Mouse (Mus musculus): ENCODE data around the gene Ccdc6.

Ccdc6 gene

DNA sequence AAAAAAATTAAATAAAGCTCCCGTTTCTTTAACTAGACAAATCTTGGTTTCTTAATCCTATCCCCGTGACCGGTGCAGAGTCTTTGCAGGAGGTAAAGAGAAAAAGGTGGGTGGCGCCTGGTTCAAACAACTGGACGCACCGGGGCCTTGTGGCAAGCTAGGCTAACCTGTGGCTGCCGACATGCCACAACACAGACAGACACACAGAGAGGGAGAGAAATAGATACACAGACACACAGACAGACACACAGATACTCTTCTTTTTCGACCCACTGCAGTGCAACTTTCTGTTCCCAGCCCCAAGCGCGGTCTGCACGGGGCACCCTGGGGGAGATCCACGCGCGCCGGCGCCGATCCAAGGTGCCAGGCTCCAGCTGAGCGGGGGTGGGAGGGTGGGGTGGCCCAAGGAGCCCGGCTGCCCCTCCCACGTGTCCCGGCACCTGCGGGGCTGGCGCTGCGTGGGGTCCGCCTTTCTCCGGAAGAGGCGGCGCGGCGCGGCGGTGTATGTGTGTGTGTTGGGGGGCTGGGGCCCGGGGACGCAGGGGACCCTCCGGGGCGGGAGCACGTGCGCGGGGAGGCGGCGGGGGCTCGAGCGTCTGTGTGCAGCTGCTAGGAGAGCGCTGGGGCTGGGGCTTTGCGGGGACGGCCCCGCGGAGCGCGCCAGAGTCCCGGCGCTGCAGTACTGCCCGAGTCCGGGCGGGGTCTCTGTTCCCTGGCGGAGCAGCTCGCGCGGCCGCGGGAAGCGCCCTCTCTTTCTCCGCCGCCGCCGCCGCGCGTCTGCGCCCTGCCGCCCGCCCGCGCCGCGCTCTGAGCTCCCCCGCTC lies at the start of gene Ccdc6:
Ccdc6 (plus strand) TSS at position 756 of the 823 bp plus-strand sequence.
- in situ Hi-C loops (cut with MboI, MseI): loop anchor here in 1 of 2 experiments (25.0 kb wide), 1 partner anchor 759 kb away; no protein-coding TSS in a partner anchor

GRCm38 (mm10) chr10:70049771-70050170 lies 47.1 kb upstream of the Ccdc6 start:
- in situ Hi-C loops (cut with MboI, MseI): no loop called here

DNA sequence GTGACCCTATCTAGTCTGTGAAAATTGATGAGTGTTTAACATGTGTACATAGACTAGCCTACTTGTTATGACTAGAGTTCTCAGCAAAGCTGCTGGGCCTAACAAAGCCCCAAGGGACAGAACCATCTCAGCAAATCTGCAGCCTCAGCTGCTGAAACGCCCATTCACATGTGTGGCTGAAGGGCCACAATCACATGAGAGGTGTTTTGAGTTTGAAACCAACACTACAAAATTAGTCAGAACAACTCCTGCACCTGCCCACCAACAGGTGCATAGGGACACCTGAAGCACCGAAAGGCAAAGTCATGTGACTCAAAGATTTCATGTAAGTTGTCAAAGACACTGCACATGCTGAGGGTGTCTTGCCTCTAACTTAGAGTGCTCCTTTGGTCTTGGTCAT lies 41.6 kb upstream of the Ccdc6 start:
- in situ Hi-C loops (cut with MboI, MseI): no loop called here

GRCm38 (mm10) chr10:70057064-70057463 lies 39.9 kb upstream of the Ccdc6 start:
- in situ Hi-C loops (cut with MboI, MseI): no loop called here

DNA sequence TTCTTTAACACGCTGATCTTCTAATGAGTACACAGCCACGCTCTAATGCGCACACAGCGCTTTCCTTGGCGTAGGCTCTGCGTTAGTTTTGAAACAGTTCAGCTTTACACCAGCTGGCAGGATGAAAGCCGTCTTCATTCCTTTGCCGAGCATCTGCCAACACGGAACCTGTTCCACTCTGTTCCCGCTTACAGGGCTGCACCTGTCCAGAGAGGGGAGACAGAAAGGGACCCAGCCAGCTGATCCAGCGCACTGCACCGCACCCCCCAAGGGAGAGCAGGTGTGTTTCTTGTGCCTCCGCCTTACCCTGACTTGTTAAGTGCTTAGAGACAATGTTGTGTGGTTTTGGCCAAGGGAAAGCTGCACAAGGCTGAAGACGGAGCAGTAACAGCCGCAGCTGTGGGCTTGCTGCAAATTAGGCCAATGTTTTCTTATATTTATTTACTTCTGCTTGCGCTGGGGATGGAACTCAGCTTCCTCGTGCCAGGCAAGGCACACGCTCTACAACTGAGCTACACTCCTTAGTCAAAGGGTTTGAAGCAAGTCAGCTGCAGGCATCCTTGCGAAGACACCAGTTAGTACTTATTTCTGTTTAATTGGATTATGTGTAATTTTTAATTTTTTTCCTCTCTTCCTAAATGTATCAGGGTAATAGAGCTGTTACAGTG lies 36.8 kb upstream of the Ccdc6 start:
- in situ Hi-C loops (cut with MboI, MseI): no loop called here

DNA sequence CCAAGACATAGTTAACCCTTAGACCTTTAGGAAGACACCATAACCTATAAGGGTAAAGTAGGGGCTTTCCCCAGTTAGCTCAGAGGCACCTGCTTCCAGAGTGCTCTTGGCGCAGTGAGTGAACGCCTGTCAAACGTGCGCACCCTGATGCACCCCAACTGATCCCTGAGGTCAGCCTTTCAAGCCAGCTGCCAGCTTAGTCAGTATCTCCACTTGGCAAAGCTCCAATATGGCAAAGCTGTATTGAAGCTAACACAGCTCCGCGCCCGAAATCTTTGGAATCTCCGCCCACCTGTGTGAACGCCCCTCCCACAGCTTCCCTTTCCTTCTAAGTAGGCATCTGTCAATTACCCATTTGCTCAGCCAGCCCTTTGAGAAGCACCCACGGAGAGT lies 36.2 kb upstream of the Ccdc6 start:
- in situ Hi-C loops (cut with MboI, MseI): no loop called here

DNA sequence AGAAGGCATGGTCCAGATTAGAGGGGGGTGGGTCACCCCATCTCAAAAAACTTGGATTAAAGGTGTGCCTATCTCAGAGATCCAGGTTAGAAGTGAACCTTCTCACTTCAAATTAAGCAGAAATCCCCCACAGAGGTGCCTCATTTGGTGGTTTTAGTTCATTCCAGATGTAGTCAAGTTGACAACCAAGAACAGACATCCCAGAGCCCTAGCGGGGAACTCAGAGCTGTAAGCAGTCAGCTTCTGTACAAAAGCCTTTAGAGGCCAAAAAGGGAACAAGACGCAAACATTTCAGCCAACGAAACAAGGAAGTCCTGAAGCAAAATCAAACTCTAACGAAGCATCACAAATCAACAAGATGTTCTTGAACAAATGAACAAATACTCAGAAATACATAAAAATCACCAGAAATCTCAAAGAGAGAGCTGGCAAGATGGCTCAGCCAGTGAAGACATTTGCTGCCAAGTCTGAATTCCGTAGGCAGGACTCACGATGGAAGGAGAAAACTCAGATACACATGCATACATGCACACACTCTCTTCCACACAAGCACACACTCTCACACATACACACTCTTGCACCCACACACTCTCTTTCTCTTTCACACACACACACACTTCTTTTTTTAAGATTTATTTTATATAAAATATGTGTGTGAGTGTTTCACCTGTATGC lies 32.9 kb upstream of the Ccdc6 start:
- in situ Hi-C loops (cut with MboI, MseI): no loop called here

DNA sequence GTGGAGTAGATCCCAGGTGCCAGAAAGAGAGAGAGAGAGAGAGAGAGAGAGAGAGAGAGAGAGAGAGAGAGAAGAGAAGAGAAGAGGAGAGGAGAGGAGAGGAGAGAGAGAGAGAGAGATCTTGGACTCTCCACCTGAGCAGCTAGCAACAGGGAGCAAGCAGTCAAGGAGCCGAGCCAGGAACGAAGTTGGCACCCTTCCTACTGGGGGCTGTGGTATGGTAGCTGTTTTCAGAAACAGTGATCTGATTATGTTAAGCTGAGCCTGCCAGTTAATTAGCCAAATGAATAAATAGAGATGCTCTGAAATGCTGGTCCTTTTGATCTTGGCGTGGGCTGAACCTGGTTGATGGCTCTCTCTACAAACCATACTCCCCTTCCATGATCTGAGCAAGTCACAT lies 31.7 kb upstream of the Ccdc6 start:
- in situ Hi-C loops (cut with MboI, MseI): no loop called here

GRCm38 (mm10) chr10:70066497-70067168 lies 30.3 kb upstream of the Ccdc6 start:
- in situ Hi-C loops (cut with MboI, MseI): no loop called here

DNA sequence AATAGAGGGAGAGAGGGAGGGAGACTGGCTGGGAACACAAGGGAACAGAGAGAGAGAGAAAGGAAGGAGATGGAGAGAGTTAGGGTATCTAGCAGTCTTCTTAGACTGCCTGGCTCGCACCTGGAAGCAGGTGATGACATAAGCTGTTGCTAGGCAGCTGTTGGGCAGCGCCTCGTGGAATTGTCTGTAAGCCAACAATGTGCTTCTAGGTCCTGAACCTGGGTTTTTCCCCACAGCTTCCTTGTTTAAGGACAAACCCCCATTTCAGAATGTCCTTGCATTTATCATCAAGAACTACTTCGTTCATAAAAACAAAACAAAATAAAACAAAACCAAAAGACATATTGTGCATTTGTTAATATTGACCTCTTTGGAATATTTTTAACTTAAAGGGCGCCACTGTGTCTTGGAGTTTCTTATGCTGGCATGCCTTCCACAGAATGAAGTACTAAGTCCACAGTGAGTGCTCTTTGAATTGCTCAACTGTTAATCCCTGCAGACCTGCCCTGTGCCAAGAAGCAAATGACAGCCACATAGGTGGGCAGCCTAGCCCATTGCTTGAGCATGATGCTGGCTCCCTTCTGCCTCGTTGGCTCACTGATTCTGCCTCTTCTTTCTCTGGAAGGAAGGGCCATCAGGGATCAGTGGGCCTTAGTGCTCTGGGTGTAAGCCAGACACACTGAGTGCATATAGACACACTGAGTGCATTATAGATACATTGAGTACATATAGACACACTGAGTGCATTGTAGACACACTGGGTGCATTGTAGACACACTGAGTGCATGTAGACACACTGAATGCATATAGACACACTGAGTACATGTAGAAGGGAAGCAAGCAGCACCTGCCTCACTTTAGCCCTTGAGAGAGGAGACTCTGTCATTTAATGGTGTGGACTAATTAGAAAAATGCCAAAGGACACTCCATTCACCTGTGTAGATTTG lies 29.5 kb upstream of the Ccdc6 start:
- in situ Hi-C loops (cut with MboI, MseI): no loop called here

DNA sequence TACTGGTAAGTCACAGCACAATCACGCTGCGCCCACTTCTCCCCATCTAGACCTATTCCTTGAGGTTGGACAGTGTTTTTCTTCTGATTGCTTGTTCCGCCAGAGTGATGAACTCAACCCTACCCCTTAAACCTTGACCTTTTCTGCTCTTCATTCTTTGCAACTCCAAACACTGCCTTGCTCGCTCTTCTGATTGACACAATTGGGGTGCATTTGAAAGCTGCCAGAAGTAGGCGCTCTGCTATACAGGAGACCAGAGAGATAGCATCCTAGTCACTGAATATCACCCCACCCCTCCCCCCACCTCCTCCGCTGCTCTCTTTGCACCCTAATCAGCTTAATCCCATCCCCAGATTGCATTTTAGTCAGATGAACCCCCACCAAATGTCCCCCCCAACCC lies 27.6 kb upstream of the Ccdc6 start:
- in situ Hi-C loops (cut with MboI, MseI): no loop called here

DNA sequence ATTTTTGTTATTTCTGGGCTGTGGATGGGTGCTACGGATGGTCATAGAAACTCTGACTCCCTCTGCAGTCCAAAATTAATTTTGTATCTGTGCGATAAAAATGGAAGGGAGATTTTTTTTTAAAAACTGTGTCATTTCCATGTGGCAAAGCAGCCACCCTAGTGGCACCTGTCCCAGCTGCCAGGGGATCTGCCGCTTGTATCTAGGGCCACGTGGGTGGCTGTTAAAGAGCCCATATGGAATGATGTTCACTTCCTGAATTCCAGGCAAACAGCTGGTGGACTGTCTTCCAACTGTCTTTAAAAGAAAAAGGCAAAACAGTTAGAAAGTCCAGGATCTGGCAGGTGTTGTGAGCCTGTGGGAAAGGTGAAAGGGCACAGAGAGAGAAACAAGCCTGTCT lies 25.6 kb upstream of the Ccdc6 start:
- in situ Hi-C loops (cut with MboI, MseI): no loop called here

GRCm38 (mm10) chr10:70077452-70077851 lies 19.5 kb upstream of the Ccdc6 start:
- in situ Hi-C loops (cut with MboI, MseI): loop anchor here in 1 of 2 experiments (25.0 kb wide), 1 partner anchor 740 kb away; no protein-coding TSS in a partner anchor

DNA sequence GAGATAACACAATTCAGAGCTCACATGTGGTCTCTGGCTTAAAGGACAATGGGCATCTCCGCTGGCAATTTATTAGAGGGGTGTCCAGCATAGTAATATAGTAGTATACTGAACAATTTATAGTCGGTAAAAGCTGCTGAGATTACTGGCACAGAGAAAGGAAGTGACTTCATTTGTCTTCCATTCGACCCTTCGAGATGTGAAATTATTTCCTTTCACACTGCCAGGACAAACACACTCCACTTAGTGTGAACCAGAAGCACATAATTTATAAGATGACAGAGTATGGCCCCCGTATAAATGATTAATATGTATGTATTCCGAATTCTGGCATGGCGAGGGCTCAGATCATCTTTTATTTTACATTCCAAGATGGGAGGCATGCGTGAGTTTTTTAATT lies 16.0 kb upstream of the Ccdc6 start:
- in situ Hi-C loops (cut with MboI, MseI): loop anchor here in 1 of 2 experiments (25.0 kb wide), 1 partner anchor 744 kb away; no protein-coding TSS in a partner anchor

DNA sequence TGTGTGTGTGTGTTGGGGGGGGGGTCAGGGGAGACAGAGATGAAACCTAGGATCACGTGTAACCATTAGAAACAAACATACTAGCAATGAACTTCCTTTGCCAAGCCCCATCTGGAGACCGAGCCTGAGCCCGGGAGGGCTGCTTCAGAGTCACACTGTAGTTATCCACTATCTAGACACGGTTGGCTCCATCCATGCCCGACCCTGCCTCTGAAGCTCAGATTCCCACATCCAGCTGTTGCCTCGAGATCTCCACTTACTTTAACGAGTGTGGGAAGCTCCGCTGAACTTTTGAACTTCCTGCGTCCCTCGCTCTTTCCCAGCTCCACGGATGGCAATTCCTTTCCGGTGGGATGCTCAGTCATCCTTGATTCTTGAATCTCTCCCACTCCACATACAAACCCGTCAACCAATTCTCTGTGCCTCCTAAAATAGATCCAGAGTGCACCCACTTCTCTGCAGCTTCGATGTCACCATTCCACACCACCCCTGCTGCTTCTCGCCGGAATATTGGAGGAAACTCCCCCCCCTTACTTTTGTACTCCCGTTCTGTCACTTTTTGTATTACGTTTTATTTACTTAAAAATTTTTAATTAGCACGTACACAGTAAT lies 15.3 kb upstream of the Ccdc6 start:
- in situ Hi-C loops (cut with MboI, MseI): loop anchor here in 1 of 2 experiments (25.0 kb wide), 1 partner anchor 744 kb away; no protein-coding TSS in a partner anchor

DNA sequence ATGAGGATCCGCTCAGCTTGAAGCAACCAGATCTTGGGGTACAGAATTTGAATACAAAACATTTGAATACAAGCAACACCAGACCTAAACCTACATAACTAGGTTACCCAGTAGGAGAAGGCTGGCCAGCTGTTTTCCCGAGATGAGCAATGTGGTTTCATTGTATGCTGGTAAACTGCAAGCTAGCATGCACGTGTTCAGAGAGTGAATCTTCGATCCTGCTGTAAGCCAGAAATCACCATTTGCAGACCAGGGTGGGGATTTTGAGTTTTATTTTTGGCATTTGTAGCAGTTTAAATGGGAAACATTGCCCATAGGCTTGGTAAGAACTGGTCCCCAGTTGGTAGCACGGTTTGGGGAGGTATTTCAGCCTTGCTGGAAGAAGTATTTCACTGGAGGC lies 13.7 kb upstream of the Ccdc6 start:
- in situ Hi-C loops (cut with MboI, MseI): loop anchor here in 1 of 2 experiments (25.0 kb wide), 1 partner anchor 746 kb away; no protein-coding TSS in a partner anchor

- in situ Hi-C loops (cut with MboI, MseI): loop anchor here in 1 of 2 experiments (25.0 kb wide), 1 partner anchor 748 kb away; no protein-coding TSS in a partner anchor
These were observed 11.5 kb upstream of the Ccdc6 start for GRCm38 (mm10) chr10:70085256-70085961.

GRCm38 (mm10) chr10:70088788-70089187 lies 8.1 kb upstream of the Ccdc6 start:
- in situ Hi-C loops (cut with MboI, MseI): loop anchor here in 1 of 2 experiments (25.0 kb wide), 1 partner anchor 751 kb away; no protein-coding TSS in a partner anchor

- in situ Hi-C loops (cut with MboI, MseI): loop anchor here in 1 of 2 experiments (25.0 kb wide), 1 partner anchor 755 kb away; no protein-coding TSS in a partner anchor
These were observed 5.0 kb upstream of the Ccdc6 start for GRCm38 (mm10) chr10:70091876-70092462.

Measured in T-helper 17 cell (primary cell).